Mouse (Mus musculus) C2C12 (cell line): ENCODE results near the gene Schip1. TPM values are rescaled to one million over a fixed set of nuclear protein-coding genes. Genes with fewer than 3 reads are reported as not detected.

Experiments used
- H3K27me3 ChIP-seq: one replicate; pipeline ENCODE4 v1.6.1; 2011; ENCODE audit not compliant: control insufficient read depth, insufficient read depth, insufficient read length
- H3K36me3 ChIP-seq: one replicate; pipeline ENCODE4 v1.6.1; 2011; ENCODE audit not compliant: control insufficient read depth, insufficient read depth
- H3K4me3 ChIP-seq: one replicate; pipeline ENCODE4 v1.5.1; 2011; ENCODE audit warnings: mild to moderate bottlenecking, control low read depth; ENCODE audit not compliant: poor library complexity, insufficient read depth, severe bottlenecking
- H3K79me2 ChIP-seq: one replicate; pipeline ENCODE4 v1.6.1; 2011; ENCODE audit not compliant: control insufficient read depth, insufficient read depth
- H3K79me3 ChIP-seq: one replicate; pipeline ENCODE4 v1.6.1; 2011; ENCODE audit warnings: low read depth, control low read depth
- H3ac ChIP-seq: one replicate; pipeline ENCODE3; 2011; ENCODE audit warnings: low read depth; ENCODE audit not compliant: control insufficient read depth, insufficient read length
- CEBPB ChIP-seq: IDR thresholded peaks from one replicate; pipeline ENCODE4 v1.6.1; 2011; ENCODE audit warnings: low read depth, mild to moderate bottlenecking, control low read depth, moderate library complexity
- CTCF ChIP-seq: IDR thresholded peaks from one replicate; pipeline ENCODE4 v1.5.1; 2011; ENCODE audit not compliant: control insufficient read depth, insufficient read depth, insufficient read length
- FOSL1 ChIP-seq: IDR thresholded peaks from one replicate; pipeline ENCODE4 v1.8.0; 2011; ENCODE audit warnings: mild to moderate bottlenecking, low read length; ENCODE audit not compliant: poor library complexity, insufficient read depth, severe bottlenecking
- MAX ChIP-seq: IDR thresholded peaks from one replicate; pipeline ENCODE4 v1.6.1; 2011; ENCODE audit warnings: mild to moderate bottlenecking, control low read depth
- MYOD1 ChIP-seq: IDR thresholded peaks from one replicate; pipeline ENCODE4 v1.6.1; 2011; ENCODE audit warnings: low read depth; ENCODE audit not compliant: control insufficient read depth, insufficient read length
- MYOG ChIP-seq: IDR thresholded peaks from one replicate; pipeline ENCODE4 v1.6.1; 2011; ENCODE audit not compliant: control insufficient read depth, insufficient read length; ENCODE audit errors: extremely low read depth
- USF1 ChIP-seq: IDR thresholded peaks from one replicate; pipeline ENCODE4 v1.6.1; 2011; ENCODE audit warnings: low read depth, mild to moderate bottlenecking, control low read depth, moderate library complexity
- polyA plus RNA-seq: library from polyadenylated mRNA; unstranded; fragments of >200 nt; fragmentation: generic; extraction: Trizol; gene quantifications from one replicate; pipeline ENCODE4 v1.2.1, GENCODE M21; 2012; ENCODE audit warnings: missing spikeins

Schip1 gene
- polyA plus RNA-seq, 1 experiment: 28.6 TPM

GRCm38 (mm10) chr3:68646387-68647130 lies 582.0 kb downstream of the Schip1 start:
- Histone ChIP-seq H3K79me2 (no peaks in the 10 kb centered on the region), H3K79me3 (no peaks in the 10 kb centered on the region), H3K36me3 (no peaks in the 10 kb centered on the region), H3K27me3 (no peaks in the 10 kb centered on the region), H3ac (no peak overlapping the region), H3K4me3 (no peak overlapping the region)
- TF ChIP-seq CTCF (peak; percentile 13), USF1 (no peak)

- Histone ChIP-seq H3K79me3 (no peaks in the 10 kb centered on the region), H3K4me3 (no peak overlapping the region), H3K27me3 (no peaks in the 10 kb centered on the region), H3K79me2 (no peaks in the 10 kb centered on the region), H3K36me3 (no peaks in the 10 kb centered on the region), H3ac (no peak overlapping the region)
- no peak for TF ChIP-seq CTCF
- no peak for TF ChIP-seq MAX
- no peak for TF ChIP-seq USF1
- no peak for TF ChIP-seq CEBPB
- no peak for TF ChIP-seq MYOD1
- no peak for TF ChIP-seq MYOG
- TF ChIP-seq FOSL1: no peak
These were observed 582.7 kb downstream of the Schip1 start for GRCm38 (mm10) chr3:68647282-68647681.

GRCm38 (mm10) chr3:68650251-68650650 lies 585.6 kb downstream of the Schip1 start:
- no peaks in the 10 kb centered on the region for H3K79me3 ChIP-seq

GRCm38 (mm10) chr3:68656607-68657352 lies 592.2 kb downstream of the Schip1 start:
- Histone ChIP-seq H3K27me3 (no peaks in the 10 kb centered on the region), H3K79me2 (no peaks in the 10 kb centered on the region), H3K4me3 (no peak overlapping the region), H3K36me3 (no peaks in the 10 kb centered on the region), H3ac (no peak overlapping the region), H3K79me3 (no peaks in the 10 kb centered on the region)
- TF ChIP-seq MYOD1: peak; percentile 78
- no peak for TF ChIP-seq USF1

More at GRCm38 (mm10) chr3:68650251-68650650, 585.6 kb downstream of the Schip1 start:
- H3K27me3 ChIP-seq: no peaks in the 10 kb centered on the region
- no peaks in the 10 kb centered on the region for H3K79me2 ChIP-seq
- no peaks in the 10 kb centered on the region for H3K36me3 ChIP-seq
- TF ChIP-seq CEBPB (no peak), FOSL1 (no peak), MYOD1 (no peak), MAX (no peak), MYOG (no peak), USF1 (no peak), CTCF (no peak)
- H3ac ChIP-seq: no peak overlapping the region
- no peak overlapping the region for H3K4me3 ChIP-seq

GRCm38 (mm10) chr3:68657589-68658245 lies 593.1 kb downstream of the Schip1 start:
- peak; percentile 16 for TF ChIP-seq MYOD1
- no peak for TF ChIP-seq CTCF
- no peaks in the 10 kb centered on the region for H3K27me3 ChIP-seq
- H3K79me3 ChIP-seq: no peaks in the 10 kb centered on the region
- no peak overlapping the region for H3ac ChIP-seq
- no peaks in the 10 kb centered on the region for H3K36me3 ChIP-seq
- no peaks in the 10 kb centered on the region for H3K79me2 ChIP-seq
- H3K4me3 ChIP-seq: no peak overlapping the region

- Histone ChIP-seq H3K79me2 (no peaks in the 10 kb centered on the region), H3K4me3 (no peak overlapping the region), H3K79me3 (no peaks in the 10 kb centered on the region), H3ac (no peak overlapping the region), H3K36me3 (no peaks in the 10 kb centered on the region), H3K27me3 (no peaks in the 10 kb centered on the region)
- TF ChIP-seq MAX (no peak), CEBPB (no peak), FOSL1 (no peak), CTCF (no peak), MYOD1 (no peak)
These were observed 595.4 kb downstream of the Schip1 start for GRCm38 (mm10) chr3:68659996-68660395.
